Mouse (Mus musculus): Measurements from ENCODE around the gene Kcnq2.

GRCm38 (mm10) chr2:181139641-181140193 is 4.6 kb upstream of the Kcnq2 start:
- TF ChIP-seq CTCF (IDR thresholded peaks at IDR 0.05; ENCODE audit: control insufficient read depth, insufficient read depth, insufficient read length) (no peak), FOSL1 (IDR thresholded peaks at IDR 0.05; ENCODE audit: insufficient read depth, low read length, poor library complexity, severe bottlenecking) (no peak), CEBPB (IDR thresholded peaks at IDR 0.05; ENCODE audit: low read depth) (no peak), MAX (IDR thresholded peaks at IDR 0.05) (no peak), MYOD1 (IDR thresholded peaks at IDR 0.05; ENCODE audit: control insufficient read depth, insufficient read length, low read depth) (no peak)
